Mouse (Mus musculus) midbrain, embryonic 13.5 days (tissue): Measurements from ENCODE around the gene Mctp1. TPM values are rescaled to one million over a fixed set of nuclear protein-coding genes. Genes with fewer than 3 reads are reported as not detected.

ENCODE experiments used
- ATAC-seq: fragments of 200-750 bp; cut with Nextera tagmentation; 2 replicates; pipeline ENCODE4 v1.8.0; 2017; ENCODE audit warnings: mild to moderate bottlenecking, moderate TSS enrichment, moderate library complexity
- H3K27ac ChIP-seq: fragments of 300-500 bp; sonication (generic); 2 replicates; pipeline ENCODE4 v1.5.1; 2015; ENCODE audit warnings: inconsistent platforms, mild to moderate bottlenecking, moderate library complexity
- H3K27me3 ChIP-seq: fragments of 300-500 bp; sonication (generic); 2 replicates; pipeline ENCODE4 v1.6.1; 2015; ENCODE audit warnings: mild to moderate bottlenecking, inconsistent platforms
- H3K36me3 ChIP-seq: fragments of 300-500 bp; sonication (generic); 2 replicates; pipeline ENCODE4 v1.6.1; 2015; ENCODE audit warnings: mild to moderate bottlenecking, inconsistent platforms
- H3K4me1 ChIP-seq: fragments of 300-500 bp; sonication (generic); replicated peaks from 2 replicates; pipeline ENCODE4 v1.6.1; 2015; ENCODE audit warnings: inconsistent platforms
- H3K4me2 ChIP-seq: fragments of 300-500 bp; sonication (generic); replicated peaks from 2 replicates; pipeline ENCODE4 v1.6.1; 2015; ENCODE audit warnings: moderate library complexity, mild to moderate bottlenecking, inconsistent platforms
- H3K4me3 ChIP-seq: fragments of 300-500 bp; sonication (generic); replicated peaks from 2 replicates; pipeline ENCODE4 v1.5.1; 2015; ENCODE audit warnings: mild to moderate bottlenecking, inconsistent platforms
- H3K9ac ChIP-seq: fragments of 300-500 bp; sonication (generic); replicated peaks from 2 replicates; pipeline ENCODE4 v1.6.1; 2015; ENCODE audit warnings: mild to moderate bottlenecking, inconsistent platforms
- H3K9me3 ChIP-seq: fragments of 300-500 bp; sonication (generic); 2 replicates; pipeline ENCODE4 v1.6.1; 2016; ENCODE audit warnings: mild to moderate bottlenecking, inconsistent platforms
- WGBS: fragments of 180-500 bp; shearing (Covaris S2); methylation state at CpG from one replicate; pipeline ENCODE4 v1.1.7; 2015; 5-methylcytosine and 5-hydroxymethylcytosine counted together
- polyA plus RNA-seq: library from polyadenylated mRNA; unstranded; fragments of >200 nt; fragmentation: Nextera tagmentation; extraction: Ambion mirVana; gene quantifications from 2 replicates; pipeline ENCODE4 v1.2.1, GENCODE M21; 2015

Gene Mctp1
- polyA plus RNA-seq, 1 experiment from 2014 or later, result 5.8 TPM

- Histone ChIP-seq H3K27ac (no peak overlapping the region), H3K4me1 (peaks cover 7% of the 10 kb centered on the region), H3K4me3 (no peak overlapping the region), H3K27me3 (no peaks in the 10 kb centered on the region), H3K36me3 (peaks cover 6% of the 10 kb centered on the region; the same call in 1 of the 2 replicates), H3K9ac (no peak overlapping the region), H3K4me2 (no peak overlapping the region), H3K9me3 (no peaks in the 10 kb centered on the region)
- no peak for ATAC-seq
- WGBS, result 83% methylated on average over 1 of the region's 1 CpGs
Measured at GRCm38 (mm10) chr13:77043375-77043774, 659.0 kb downstream of the Mctp1 start.

DNA sequence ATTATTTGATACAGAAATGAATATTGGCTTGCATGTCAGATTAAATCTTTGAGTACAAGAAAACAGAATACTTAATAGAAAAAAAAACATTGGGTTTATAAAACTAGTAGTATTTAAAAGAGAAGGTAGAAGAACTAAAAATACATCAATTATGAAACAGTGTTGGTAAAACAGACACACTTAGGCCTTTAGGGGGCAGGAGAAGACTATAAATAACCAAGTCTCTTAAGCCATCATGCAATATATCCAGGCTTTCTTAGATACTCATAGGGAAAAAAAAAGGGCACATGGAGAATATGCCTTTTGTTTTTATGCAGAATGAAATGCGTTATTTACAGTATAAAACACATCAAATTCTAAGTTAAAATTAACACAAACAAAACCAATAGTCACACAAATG is 661.0 kb downstream of the Mctp1 start:
- WGBS, result 71% methylated on average over 1 of the region's 1 CpGs
- ATAC-seq, result peak; percentile 77; the same call in 1 of the 2 replicates
- Histone ChIP-seq H3K27ac (no peak overlapping the region), H3K9ac (no peak overlapping the region), H3K4me1 (peaks cover 10% of the 10 kb centered on the region), H3K4me3 (no peak overlapping the region), H3K4me2 (no peak overlapping the region), H3K27me3 (no peaks in the 10 kb centered on the region), H3K36me3 (peaks cover 6% of the 10 kb centered on the region; the same call in 1 of the 2 replicates), H3K9me3 (no peaks in the 10 kb centered on the region)

DNA sequence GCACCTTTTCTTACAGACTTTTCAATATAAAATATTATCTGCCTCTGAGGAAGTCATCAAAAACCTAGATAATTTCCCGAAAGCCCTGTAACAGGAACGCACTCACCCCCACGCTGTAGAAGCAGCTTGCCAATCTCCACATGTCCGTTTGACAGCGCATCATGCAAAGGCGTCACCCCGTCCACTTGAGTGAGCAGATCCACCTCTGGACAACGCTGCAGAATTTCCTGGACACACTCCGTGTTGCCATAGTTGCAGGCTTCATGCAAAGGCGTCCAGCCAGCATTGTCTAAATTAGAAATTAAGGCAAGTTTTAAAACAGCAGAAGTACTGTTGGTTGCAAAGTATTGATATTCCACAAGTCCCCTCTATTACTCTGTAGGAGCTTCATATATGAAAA is 662.1 kb downstream of the Mctp1 start:
- H3K36me3 ChIP-seq, result peaks cover 6% of the 10 kb centered on the region; the same call in 1 of the 2 replicates
- H3K27ac ChIP-seq, result peak overlapping the region; percentile 56
- no peaks in the 10 kb centered on the region for H3K9me3 ChIP-seq
- H3K4me3 ChIP-seq, result peak overlapping the region; percentile 14; the same call in 1 of the 2 replicates
- ATAC-seq, result peak; percentile 74
- no peak overlapping the region for H3K9ac ChIP-seq
- H3K4me2 ChIP-seq, result peak overlapping the region; percentile 23; the same call in 1 of the 2 replicates
- H3K27me3 ChIP-seq, result no peaks in the 10 kb centered on the region
- WGBS, result 52% methylated on average over 10 of the region's 10 CpGs
- peaks cover 10% of the 10 kb centered on the region for H3K4me1 ChIP-seq

DNA sequence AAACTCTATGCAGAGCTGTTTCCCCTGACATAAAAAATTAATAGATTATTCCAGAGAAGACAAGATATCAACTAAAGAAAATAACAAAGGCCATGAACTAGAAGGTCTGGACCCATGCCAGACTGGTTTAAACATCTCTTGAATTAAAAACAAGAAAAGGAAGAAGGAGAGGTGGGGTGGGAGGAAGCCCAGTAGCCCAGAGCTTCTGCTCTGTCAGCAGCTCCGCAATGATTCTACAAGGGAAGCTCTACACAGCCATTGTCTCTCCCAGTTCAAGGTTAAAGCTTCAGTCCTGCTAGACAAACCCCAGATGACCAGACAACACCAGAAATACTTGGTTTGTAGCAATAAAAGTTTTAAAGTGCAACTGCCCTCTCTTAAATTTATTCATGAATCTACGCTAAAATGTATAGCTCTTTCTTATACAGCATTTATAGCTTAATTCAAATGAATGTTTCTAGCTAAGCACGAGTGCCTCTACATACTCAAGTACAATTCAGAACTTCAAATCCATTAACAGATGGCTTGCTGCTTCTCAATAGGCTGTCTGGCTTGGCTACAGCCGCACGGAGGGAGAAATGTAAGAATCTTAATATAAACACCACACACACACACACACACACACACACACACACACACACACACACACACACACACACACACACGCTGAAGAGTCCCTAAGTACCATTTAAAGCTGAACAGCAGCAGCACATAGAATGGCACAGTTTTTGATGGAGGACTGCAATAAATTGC is 663.0 kb downstream of the Mctp1 start:
- peaks cover 10% of the 10 kb centered on the region for H3K4me1 ChIP-seq
- H3K27me3 ChIP-seq, result no peaks in the 10 kb centered on the region
- no peaks in the 10 kb centered on the region for H3K9me3 ChIP-seq
- H3K9ac ChIP-seq, result no peak overlapping the region
- H3K27ac ChIP-seq, result peak overlapping the region; percentile 64
- H3K4me3 ChIP-seq, result no peak overlapping the region
- WGBS, result 46% methylated on average over 6 of the region's 6 CpGs
- peak; percentile 74 for ATAC-seq
- H3K36me3 ChIP-seq, result peaks cover 3% of the 10 kb centered on the region; the same call in 1 of the 2 replicates
- H3K4me2 ChIP-seq, result no peak overlapping the region

GRCm38 (mm10) chr13:77048461-77048860 is 664.1 kb downstream of the Mctp1 start:
- H3K4me1 ChIP-seq, result peaks cover 10% of the 10 kb centered on the region

DNA sequence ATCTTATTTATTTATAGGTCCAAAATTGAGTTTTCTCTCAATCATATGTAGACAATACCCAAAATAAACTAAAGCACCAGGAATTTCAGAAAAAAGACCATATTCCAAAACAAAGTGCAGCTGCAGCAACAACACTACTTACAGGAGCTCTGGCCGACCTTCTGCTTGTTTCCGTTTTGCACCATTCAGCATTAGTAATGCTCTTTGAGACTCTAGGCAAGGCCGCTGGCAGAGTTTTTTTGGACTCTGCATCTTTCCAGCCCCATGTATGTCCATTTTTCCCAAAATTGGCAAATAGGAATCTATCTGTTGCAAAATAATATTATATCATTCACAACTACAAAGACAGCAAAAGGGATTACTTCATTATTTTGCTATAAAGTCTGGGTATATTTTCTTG is 665.4 kb downstream of the Mctp1 start:
- Histone ChIP-seq H3K9me3 (no peaks in the 10 kb centered on the region), H3K27me3 (no peaks in the 10 kb centered on the region), H3K36me3 (no peaks in the 10 kb centered on the region; the same call in 1 of the 2 replicates), H3K4me2 (no peak overlapping the region), H3K4me3 (no peak overlapping the region), H3K27ac (no peak overlapping the region), H3K4me1 (peaks cover 10% of the 10 kb centered on the region), H3K9ac (no peak overlapping the region)
- no peak for ATAC-seq
- 89% methylated on average over 3 of the region's 3 CpGs for WGBS

More at GRCm38 (mm10) chr13:77048461-77048860, 664.1 kb downstream of the Mctp1 start:
- 0 out of 2 replicates have a peak overlapping the region, but pooled peaks have one; percentile 25 for H3K27ac ChIP-seq
- no peaks in the 10 kb centered on the region for H3K36me3 ChIP-seq
- no peaks in the 10 kb centered on the region for H3K27me3 ChIP-seq
- no peak overlapping the region for H3K9ac ChIP-seq
- 85% methylated on average over 1 of the region's 1 CpGs for WGBS
- no peak overlapping the region for H3K4me3 ChIP-seq
- no peaks in the 10 kb centered on the region for H3K9me3 ChIP-seq
- no peak for ATAC-seq
- H3K4me2 ChIP-seq, result no peak overlapping the region

DNA sequence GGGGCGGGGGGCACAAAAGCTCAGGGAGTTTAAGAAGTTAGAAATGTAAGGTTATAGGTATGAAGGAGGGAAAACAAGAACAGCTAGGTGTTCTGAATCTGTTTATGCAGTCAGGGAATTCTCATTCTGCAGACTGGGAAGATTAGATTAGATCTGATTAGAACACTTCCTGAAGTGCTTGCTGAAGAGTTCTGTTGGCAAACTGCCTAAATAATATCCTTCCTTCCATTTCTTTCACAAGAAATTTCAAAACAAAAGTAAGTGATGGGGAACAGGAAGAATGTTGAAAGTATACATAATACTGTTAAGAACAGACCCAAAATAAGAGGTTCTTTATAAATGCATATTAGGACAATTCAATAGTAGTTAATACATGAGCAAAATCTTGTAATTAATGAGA is 678.9 kb downstream of the Mctp1 start:
- no peak for ATAC-seq
- no peak overlapping the region for H3K27ac ChIP-seq
- no peaks in the 10 kb centered on the region for H3K27me3 ChIP-seq
- 0 out of 2 replicates have a peak, but pooled peaks cover 3% of the 10 kb centered on the region for H3K36me3 ChIP-seq
- H3K4me2 ChIP-seq, result no peak overlapping the region
- H3K9me3 ChIP-seq, result no peaks in the 10 kb centered on the region
- H3K4me1 ChIP-seq, result no peaks in the 10 kb centered on the region
- 95% methylated on average over 1 of the region's 1 CpGs for WGBS
- no peak overlapping the region for H3K4me3 ChIP-seq
- no peak overlapping the region for H3K9ac ChIP-seq

GRCm38 (mm10) chr13:77068847-77069246 is 684.5 kb downstream of the Mctp1 start:
- Histone ChIP-seq H3K36me3 (0 out of 2 replicates have a peak, but pooled peaks cover 3% of the 10 kb centered on the region), H3K9ac (no peak overlapping the region), H3K4me3 (no peak overlapping the region), H3K4me1 (no peaks in the 10 kb centered on the region), H3K9me3 (no peaks in the 10 kb centered on the region), H3K4me2 (no peak overlapping the region), H3K27ac (no peak overlapping the region), H3K27me3 (no peaks in the 10 kb centered on the region)
- ATAC-seq, result 0 out of 2 replicates have a peak, but pooled peaks have one; percentile 20
- WGBS, result 88% methylated on average over 1 of the region's 1 CpGs

DNA sequence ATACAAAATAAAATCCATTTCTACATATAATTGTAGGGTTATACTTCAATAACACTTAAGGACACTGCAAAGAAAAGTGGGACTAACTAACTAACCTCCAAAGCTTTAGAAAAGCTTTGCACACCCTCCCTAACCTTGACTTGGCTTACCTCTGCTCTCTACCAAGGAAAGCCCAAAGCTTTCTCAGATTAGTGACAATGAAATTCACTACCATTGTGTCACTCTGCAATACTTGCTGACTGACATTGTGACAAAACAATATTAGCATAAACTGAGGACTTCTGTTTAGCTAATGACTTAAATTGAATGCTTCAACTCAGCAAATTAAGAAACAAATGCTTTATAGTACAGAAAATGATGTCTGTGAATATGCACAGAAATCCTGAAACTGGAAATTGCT is 687.7 kb downstream of the Mctp1 start:
- no peak overlapping the region for H3K4me2 ChIP-seq
- ATAC-seq, result no peak

More for the DNA sequence above, 687.7 kb downstream of the Mctp1 start:
- peaks cover 12% of the 10 kb centered on the region for H3K36me3 ChIP-seq
- no peaks in the 10 kb centered on the region for H3K27me3 ChIP-seq
- no peak overlapping the region for H3K4me3 ChIP-seq
- H3K27ac ChIP-seq, result no peak overlapping the region
- peaks cover 3% of the 10 kb centered on the region for H3K9me3 ChIP-seq
- no peaks in the 10 kb centered on the region for H3K4me1 ChIP-seq
- H3K9ac ChIP-seq, result no peak overlapping the region

Other genes starting within 250 kb of the Mctp1 start
- 0.12 TPM in 1 of 2 replicates, not detected in the other for gene Fam81b, start 79.5 kb upstream of the Mctp1 start, polyA plus RNA-seq